Mouse (Mus musculus): ENCODE results near the gene Adamts20.
A peak's percentile ranks its signal among the peaks of the same experiment; 100 is the strongest.

DNA sequence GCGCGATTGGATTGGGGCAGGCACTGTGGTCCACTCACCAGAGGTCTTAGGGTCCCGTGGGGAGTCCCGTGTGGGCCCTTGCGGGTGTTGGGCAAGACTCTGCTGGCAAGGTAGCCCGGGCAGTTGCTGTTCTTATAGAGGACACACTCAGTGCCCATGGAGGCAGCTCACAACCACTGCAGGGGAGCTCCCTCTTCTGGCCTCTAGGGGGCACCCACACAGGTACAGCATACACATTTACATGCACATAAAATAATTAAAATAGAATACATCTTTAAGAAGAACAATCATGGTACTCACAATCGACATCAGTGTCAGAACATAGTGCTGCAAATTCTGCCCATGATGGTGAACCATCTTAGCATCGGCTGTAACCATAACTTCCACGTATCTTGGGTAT lies 85.8 kb downstream of the Adamts20 start:
- TF ChIP-seq POLR2A (IDR thresholded peaks at IDR 0.05; ENCODE audit: borderline replicate concordance, extremely low read depth, insufficient read depth, insufficient read length, poor library complexity, severe bottlenecking) (no peak), CTCF (IDR thresholded peaks at IDR 0.05; ENCODE audit: borderline replicate concordance, extremely low read depth, insufficient read depth, insufficient read length) (peak; percentile 34; the same call in 1 of the 2 replicates)
